In the genomic region with DNA sequence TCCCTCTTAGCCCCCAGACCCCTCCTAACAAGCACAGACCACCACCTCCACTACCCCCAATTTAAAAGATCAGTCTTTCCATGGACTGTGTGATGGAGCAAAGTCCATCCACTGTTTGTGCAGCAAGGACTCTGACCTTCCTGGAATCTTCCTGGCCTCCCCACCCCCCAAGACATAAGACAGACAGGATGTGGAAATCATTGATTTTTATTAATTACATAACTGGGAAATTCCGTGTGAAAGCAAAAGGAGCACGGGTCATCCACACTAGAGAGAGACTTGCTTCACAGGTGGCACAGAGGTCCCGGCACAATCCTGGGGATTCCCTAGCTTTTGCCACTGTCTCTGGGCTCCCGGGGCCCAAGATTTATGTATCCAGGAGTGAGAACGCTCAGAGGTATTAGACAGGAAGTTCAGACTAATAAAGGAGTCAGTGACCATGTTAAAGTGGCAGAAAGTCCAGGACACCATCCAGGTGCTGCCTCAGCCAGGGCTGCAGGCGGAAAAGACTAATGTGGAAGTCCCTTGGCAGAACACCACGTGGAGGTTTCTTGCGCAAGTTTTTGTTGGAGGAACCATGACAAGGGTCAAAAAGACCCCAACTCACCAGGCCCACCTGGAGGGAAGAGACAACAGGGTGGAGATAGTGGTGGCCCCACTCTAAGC, we compare ENCODE assay signal across 16 mouse cellular contexts. TPM values are rescaled to one million over a fixed set of nuclear protein-coding genes. Genes with fewer than 3 reads are reported as not detected.
DNase-seq lines count a peak whose midpoint lies in the region; ATAC-seq and TF ChIP-seq lines count a peak whose summit lies in the region.
"Had no signal": no experiment of that assay in that cellular context is flagged by ENCODE, and none has a peak within 500 bp of the region (broad histone marks: within the 10 kb centered on the region; RNA-seq: fewer than 3 reads in every experiment).

Gene Cfb (minus strand): TSS at position 103 of the 666 bp plus-strand sequence.

- TF ChIP-seq CTCF in layer of hippocampus, adult 2 months (conservative IDR thresholded peaks at IDR 0.05) = no peak

- H3K4me1 ChIP-seq in intestine, embryonic 16.5 days (ENCODE audit: control insufficient read depth, insufficient read depth, low read length) = peaks cover 9% of the 10 kb centered on the region; the same call in 1 of the 2 replicates
- peaks cover 4% of the 10 kb centered on the region; the same call in 1 of the 2 replicates for H3K4me1 ChIP-seq in liver, embryonic 12.5 days
- H3K4me1 ChIP-seq: heart, embryonic 12.5 days had no signal

- no peaks in the 10 kb centered on the region for H3K9me3 ChIP-seq in intestine, embryonic 16.5 days (ENCODE audit: control insufficient read depth, low read length)
- no peaks in the 10 kb centered on the region for H3K9me3 ChIP-seq in liver, embryonic 12.5 days (replicated peaks)
- H3K9me3 ChIP-seq: G1E; heart, embryonic 12.5 days had no signal

- no peak for DNase-seq in adrenal gland, adult 2 months
- no peak for DNase-seq in adrenal gland, postnatal 25 days
- peak; percentile 50 for DNase-seq in adipocyte (ENCODE audit: low spot score)
- no peak for DNase-seq in layer of hippocampus, adult 2 months (ENCODE audit: low spot score in 2 of 2)
- DNase-seq in left cerebral cortex, adult 9 months (ENCODE audit: low spot score in 2 of 2) = no peak
- DNase-seq: cerebellum, postnatal 25 days; left cerebral cortex, postnatal 4 days; right cerebral cortex, postnatal 14 days; thymus, postnatal 4 days had no signal

- peak within 1 kb of the TSS; percentile 89 for H3K27ac ChIP-seq in intestine, embryonic 16.5 days (ENCODE audit: low read length)
- H3K27ac ChIP-seq in liver, embryonic 12.5 days = peak within 1 kb of the TSS; percentile 36
- no peak within 1 kb of the TSS for H3K27ac ChIP-seq in layer of hippocampus, adult 2 months
- H3K27ac ChIP-seq: hindbrain, postnatal 0 days had no signal

- no peaks in the 10 kb centered on the region for H3K27me3 ChIP-seq in intestine, embryonic 16.5 days (replicated peaks; ENCODE audit: control insufficient read depth, insufficient read depth, low read length)
- peaks cover 19% of the 10 kb centered on the region for H3K27me3 ChIP-seq in liver, embryonic 12.5 days (replicated peaks)

- H3K9ac ChIP-seq in intestine, embryonic 16.5 days (ENCODE audit: low read depth, low read length) = peak within 1 kb of the TSS; percentile 63
- no peak within 1 kb of the TSS; the same call in 1 of the 2 replicates for H3K9ac ChIP-seq in liver, embryonic 12.5 days
- H3K9ac ChIP-seq: heart, embryonic 12.5 days had no signal

- peak within 1 kb of the TSS; percentile 55 for H3K4me2 ChIP-seq in intestine, embryonic 16.5 days (ENCODE audit: low read depth, low read length)
- peak within 1 kb of the TSS; percentile 45 for H3K4me2 ChIP-seq in liver, embryonic 12.5 days
- H3K4me2 ChIP-seq: heart, embryonic 12.5 days had no signal

- ATAC-seq in intestine, embryonic 16.5 days = peak; percentile 86
- ATAC-seq in liver, embryonic 12.5 days = peak; percentile 42; the same call in 1 of the 2 replicates
- ATAC-seq in frontal cortex, adult (ENCODE audit: low TSS enrichment) = no peak
- ATAC-seq: hindbrain, postnatal 0 days had no signal

- 39% methylated on average over 8 of the region's 8 CpGs for WGBS in intestine, embryonic 16.5 days
- 44% methylated on average over 8 of the region's 8 CpGs for WGBS in liver, embryonic 12.5 days (ENCODE audit: insufficient replicate concordance)

- peak within 1 kb of the TSS; percentile 40 for H3K4me3 ChIP-seq in intestine, embryonic 16.5 days (ENCODE audit: low read length)
- peak within 1 kb of the TSS; percentile 34 for H3K4me3 ChIP-seq in liver, embryonic 12.5 days
- no peak within 1 kb of the TSS for H3K4me3 ChIP-seq in layer of hippocampus, adult 2 months
- H3K4me3 ChIP-seq: heart, embryonic 12.5 days had no signal

- no peaks in the 10 kb centered on the region; the same call in 1 of the 2 replicates for H3K36me3 ChIP-seq in intestine, embryonic 16.5 days (ENCODE audit: control insufficient read depth, insufficient read depth, low read length)
- H3K36me3 ChIP-seq in liver, embryonic 12.5 days = peaks cover 5% of the 10 kb centered on the region; the same call in 1 of the 2 replicates

RNA-seq across cellular contexts. Expression of gene Cfb, which starts in this region (rescaled TPM):
- total RNA-seq in adrenal gland, adult 2 months (2021) = 10 to 100 TPM; 18.4 to 29.0 TPM
- polyA plus RNA-seq in adrenal gland, adult 2 months (2012; rRNA removed) = 4.6 and 7.9 TPM in 2 replicates
- total RNA-seq in adrenal gland, postnatal 25 days (2021) = 6.5 and 18.6 TPM in 2 replicates
- polyA plus RNA-seq in intestine, embryonic 16.5 days (2015; fragmentation: Nextera tagmentation; extraction: Ambion mirVana) = 95.8 and 107 TPM in 2 replicates
- polyA plus RNA-seq in liver, embryonic 12.5 days (2016; fragmentation: Nextera tagmentation; extraction: Ambion mirVana) = 83.5 and 85.0 TPM in 2 replicates
- total RNA-seq in layer of hippocampus, adult 2 months (2021) = not detected
- total RNA-seq: G1E; megakaryocyte-erythroid progenitor cell, adult 5-6 weeks had no signal
- polyA plus RNA-seq: G1E had no signal
